Mouse (Mus musculus) lung, postnatal 0 days (tissue): ENCODE data around the gene Myo1e.

Experiments
- CTCF ChIP-seq: IDR thresholded peaks from 2 replicates; pipeline ENCODE4 v1.5.1; 2016; ENCODE audit warnings: antibody characterized with exemption, mild to moderate bottlenecking
- EP300 ChIP-seq: IDR thresholded peaks from 2 replicates; pipeline ENCODE4 v1.6.1; 2016; ENCODE audit warnings: antibody characterized with exemption, mild to moderate bottlenecking, control low read depth

- TF ChIP-seq EP300 (no peak), CTCF (no peak)
These were observed 215.5 kb downstream of the Myo1e start for GRCm38 (mm10) chr9:70422661-70423060.
